Mouse (Mus musculus): ENCODE measurements at regions not wholly inside any gene's neighbourhood (a gene's known extent, or its start where the extent isn't known, plus 50 kb on each side); places are given as distances from the start of the nearest gene placed in this dataset.

DNA sequence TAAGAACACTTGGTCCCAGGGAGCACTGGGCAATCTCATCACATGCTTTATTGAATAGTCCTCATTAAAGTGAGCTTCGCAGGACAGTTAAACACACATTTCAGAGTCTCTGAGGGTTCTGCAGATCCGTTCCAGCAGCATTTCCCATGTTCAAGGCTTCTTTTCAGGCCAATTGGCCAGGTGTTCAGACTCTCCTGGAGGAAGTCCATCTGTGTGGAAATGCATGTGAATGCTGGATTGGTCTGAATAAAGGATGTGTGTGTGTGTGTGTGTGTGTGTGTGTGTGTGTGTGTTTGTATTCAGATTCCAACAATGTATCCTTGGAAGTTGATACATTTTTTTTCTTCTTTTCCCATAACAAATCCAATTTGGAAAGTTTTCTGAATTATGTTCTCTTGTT lies 250.6 kb downstream of the Ankrd50 start:
- TF ChIP-seq CTCF (IDR thresholded peaks at IDR 0.05; ENCODE audit: low read depth, low read length), result no peak
- TF ChIP-seq POLR2A (IDR thresholded peaks at IDR 0.05; ENCODE audit: extremely low read depth, insufficient read depth, low read length), result no peak
